Mouse (Mus musculus): Measurements from ENCODE around the gene Afmid.
A peak's percentile ranks its signal among the peaks of the same experiment; 100 is the strongest.
"Not testable (repeated sequence)": the region's sequence is repeated elsewhere in the genome, so short reads cannot be mapped to it uniquely, and the experiment has no call there.

The Afmid gene

GRCm38 (mm10) chr11:117794035-117794551 lies 31.6 kb upstream of the Afmid start:
- DNase-seq (ENCODE audit: low spot score in 2 of 2): no peak

DNA sequence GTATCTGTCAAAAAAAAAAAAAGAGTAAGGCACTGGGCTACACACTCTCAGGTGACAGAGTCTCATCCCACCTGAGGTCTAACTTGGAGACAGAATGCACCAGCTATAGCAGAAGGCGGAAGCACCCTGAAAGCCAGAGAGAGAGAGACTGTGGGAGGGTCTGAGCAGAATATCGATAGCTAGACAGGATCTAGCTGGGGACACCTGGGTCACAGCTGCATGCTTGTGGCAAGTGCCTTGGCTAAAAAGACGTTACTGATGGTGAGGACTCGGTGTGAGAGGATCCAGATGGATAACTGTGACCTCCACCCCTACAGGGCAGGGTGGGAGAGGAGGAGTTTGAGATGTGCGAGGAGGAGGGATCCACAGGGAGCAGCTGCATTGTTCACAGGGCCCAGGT lies 28.8 kb upstream of the Afmid start:
- no peak for DNase-seq (ENCODE audit: low spot score in 2 of 2)

GRCm38 (mm10) chr11:117797511-117798159 lies 28.1 kb upstream of the Afmid start, which contains the start of gene 6030468B19Rik:
TSS of gene 6030468B19Rik (plus strand) at chr11:117797660.
- DNase-seq (ENCODE audit: low spot score in 2 of 2): no peak

GRCm38 (mm10) chr11:117798160-117798541 lies 27.6 kb upstream of the Afmid start:
- no peak for DNase-seq (ENCODE audit: low spot score in 2 of 2)

DNA sequence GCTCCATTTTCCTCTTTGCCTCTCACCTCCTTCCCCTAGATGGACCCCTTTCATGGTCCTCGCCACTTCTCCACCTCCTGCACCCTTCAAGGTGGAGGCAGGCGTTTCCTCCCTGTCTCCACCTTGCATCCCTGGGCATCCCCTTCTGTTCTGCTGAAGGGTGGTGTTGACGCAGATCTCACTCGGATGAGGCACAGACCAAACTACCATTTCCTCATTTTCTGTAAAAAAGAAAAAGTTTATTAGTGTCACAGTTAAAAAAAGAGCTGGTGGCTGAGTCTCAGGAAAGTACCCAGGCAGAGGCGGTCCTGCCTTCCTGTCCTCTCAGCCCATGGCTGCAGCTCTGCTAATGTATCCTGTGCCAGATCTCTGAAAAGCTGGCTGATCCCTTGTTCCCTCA lies 26.6 kb upstream of the Afmid start:
- no peak for DNase-seq (ENCODE audit: low spot score in 2 of 2)

- DNase-seq (ENCODE audit: low spot score in 2 of 2): no peak
Observed at GRCm38 (mm10) chr11:117800038-117800437, 25.7 kb upstream of the Afmid start.

DNA sequence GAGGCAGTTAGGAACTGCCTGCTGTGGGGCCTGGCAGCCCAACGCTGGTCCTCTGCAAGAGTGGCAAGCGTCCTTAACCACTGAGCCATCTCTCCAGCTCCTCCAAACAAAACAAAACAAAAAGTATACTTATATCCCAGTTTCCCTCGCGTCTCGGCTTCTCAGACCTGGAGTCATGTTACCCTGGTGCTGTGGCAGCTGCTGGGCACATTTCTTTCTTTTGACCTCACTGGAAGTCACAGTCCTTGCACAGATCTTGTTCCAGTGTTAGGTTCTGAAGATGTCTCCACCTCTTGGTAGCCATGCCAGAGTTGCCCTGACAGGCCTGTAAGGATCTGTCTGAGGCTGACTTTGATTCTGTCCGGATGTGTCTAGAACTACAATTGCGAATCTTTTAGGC lies 24.1 kb upstream of the Afmid start:
- DNase-seq (ENCODE audit: low spot score in 2 of 2): no peak

DNA sequence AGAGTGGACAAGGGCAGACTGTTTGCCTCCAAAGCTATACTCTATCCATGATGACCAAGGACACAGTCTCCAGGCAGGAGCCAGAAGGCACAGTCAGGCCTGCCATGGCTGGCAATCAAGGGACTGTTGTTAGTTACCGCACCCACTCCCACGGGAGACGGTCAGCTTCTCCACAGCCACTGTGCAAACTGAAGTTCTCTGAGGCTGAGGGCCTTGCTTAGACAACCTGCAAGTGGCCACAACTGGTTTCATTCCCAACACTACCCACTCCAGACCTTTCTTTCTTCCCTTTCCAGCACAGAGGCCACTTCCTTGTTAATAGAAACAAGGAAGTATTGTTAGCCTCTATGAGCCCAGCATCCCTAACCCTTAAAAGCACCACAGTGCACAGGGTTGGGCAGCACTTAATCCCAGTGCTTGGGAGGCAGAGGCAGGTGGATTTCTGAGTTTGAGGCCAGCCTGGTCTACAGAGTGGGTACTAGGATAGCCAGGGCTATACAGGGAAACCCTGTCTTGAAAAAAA lies 22.5 kb upstream of the Afmid start:
- DNase-seq (ENCODE audit: low spot score in 2 of 2): no peak

GRCm38 (mm10) chr11:117806781-117807180 lies 18.9 kb upstream of the Afmid start:
- no peak for DNase-seq (ENCODE audit: low spot score in 2 of 2)

GRCm38 (mm10) chr11:117809407-117810311 lies 16.1 kb upstream of the Afmid start, which contains the start of the genes Gm20708 and Syngr2:
TSS of gene Gm20708 (plus strand) at chr11:117809668.
TSS of gene Syngr2 (plus strand) at chr11:117809668.
- DNase-seq (ENCODE audit: low spot score in 2 of 2): peak; percentile 67 to 78

GRCm38 (mm10) chr11:117810401-117811046 lies 15.2 kb upstream of the Afmid start:
- peak; percentile 83 to 87 for DNase-seq (ENCODE audit: low spot score in 2 of 2)

DNA sequence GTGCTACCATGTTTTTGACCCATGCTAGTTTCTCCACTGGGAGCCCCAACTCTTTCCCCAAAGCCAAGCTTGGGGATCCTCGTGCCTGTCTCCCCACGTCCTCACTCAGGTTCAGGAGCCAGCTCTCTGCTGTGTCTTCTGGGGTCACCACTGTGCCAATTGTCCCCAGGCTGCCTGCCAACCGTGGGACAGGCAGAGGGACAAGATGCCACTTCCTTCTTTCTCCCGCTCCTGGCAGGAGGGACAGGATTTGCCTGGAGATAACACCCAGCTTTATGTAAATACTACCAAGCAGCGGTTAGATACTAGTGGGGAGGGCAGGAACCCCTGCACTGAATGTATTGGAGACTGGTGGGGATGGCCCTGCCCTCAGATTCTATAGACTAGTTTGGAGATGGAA lies 11.9 kb upstream of the Afmid start:
- DNase-seq (ENCODE audit: low spot score in 2 of 2): no peak

GRCm38 (mm10) chr11:117814704-117815366 lies 10.9 kb upstream of the Afmid start:
- DNase-seq (ENCODE audit: low spot score in 2 of 2): no peak

DNA sequence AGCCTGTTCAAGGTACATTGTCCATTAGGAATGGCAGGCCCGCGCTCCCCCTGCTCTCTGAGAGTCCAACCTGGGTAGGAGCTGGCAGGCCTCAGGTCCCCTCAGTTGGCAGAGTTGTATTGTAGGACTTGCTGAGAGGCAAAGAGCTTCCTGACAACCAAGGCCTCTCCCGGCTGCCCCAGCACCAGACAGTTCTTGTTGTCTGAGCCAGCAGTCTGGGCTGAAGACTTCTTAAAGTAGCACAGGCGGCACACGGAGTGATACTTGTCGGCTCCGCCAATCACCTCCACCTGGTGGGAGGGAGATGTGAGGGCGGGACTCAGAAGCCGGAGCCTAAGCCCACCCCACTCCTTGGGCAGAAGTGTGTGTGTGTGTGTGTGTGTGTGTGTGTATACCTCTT lies 9.9 kb upstream of the Afmid start:
- not testable (repeated sequence) for DNase-seq (ENCODE audit: low spot score in 2 of 2)

- DNase-seq (ENCODE audit: low spot score in 2 of 2): no peak
Observed at GRCm38 (mm10) chr11:117816389-117816996, 9.2 kb upstream of the Afmid start.

GRCm38 (mm10) chr11:117819095-117819494 lies 6.6 kb upstream of the Afmid start:
- DNase-seq (ENCODE audit: low spot score in 2 of 2): peak; percentile 82

- no peak for DNase-seq (ENCODE audit: low spot score in 2 of 2)
Observed at GRCm38 (mm10) chr11:117820173-117820572, 5.6 kb upstream of the Afmid start.

DNA sequence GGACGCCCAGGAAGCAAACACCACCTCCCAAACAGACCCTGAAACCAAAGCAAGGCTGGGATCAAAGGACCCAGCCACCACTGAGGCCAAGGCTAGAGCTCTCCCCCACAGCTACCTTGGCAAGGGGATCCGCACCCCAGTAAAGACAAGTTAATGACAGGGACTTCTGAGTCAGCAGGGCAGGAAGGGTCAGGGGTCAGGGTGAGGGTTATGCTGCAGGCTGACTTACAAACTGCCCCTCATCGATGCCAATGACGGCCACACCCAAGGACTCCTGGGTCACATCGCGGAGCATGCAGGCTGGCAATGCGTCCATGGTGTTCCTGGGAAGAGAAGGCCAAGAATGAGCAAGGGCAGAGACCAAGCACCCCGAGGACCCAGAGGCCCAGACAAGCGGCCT lies 3.9 kb upstream of the Afmid start:
- no peak for DNase-seq (ENCODE audit: low spot score in 2 of 2)

DNA sequence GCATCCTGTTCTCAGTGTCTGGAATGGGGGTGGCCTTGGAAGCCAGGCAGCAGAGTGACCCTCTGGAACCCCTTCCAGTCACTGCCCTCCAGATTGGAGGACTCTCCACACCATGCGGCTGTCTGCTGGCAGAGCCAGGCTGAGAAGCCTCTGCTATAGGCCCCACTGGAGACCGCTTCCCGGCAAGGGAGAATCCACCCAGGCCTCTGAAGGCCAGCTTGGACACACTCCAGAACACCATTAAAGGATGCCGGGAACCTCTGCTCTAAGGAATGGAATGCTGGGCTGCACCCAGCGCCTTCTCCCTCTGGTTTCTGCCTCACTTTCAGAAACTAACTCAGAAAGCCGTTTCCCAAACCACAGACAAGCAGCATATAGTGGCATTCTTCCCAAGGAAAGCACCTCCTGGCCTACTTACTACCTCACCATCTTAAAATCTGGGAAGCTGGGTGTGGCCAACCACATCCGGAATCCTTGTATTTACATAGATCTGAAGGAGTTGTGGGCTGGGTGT lies 2.9 kb upstream of the Afmid start:
- peak in 1 of 2 experiments; percentile 41 for DNase-seq (ENCODE audit: low spot score in 2 of 2)

DNA sequence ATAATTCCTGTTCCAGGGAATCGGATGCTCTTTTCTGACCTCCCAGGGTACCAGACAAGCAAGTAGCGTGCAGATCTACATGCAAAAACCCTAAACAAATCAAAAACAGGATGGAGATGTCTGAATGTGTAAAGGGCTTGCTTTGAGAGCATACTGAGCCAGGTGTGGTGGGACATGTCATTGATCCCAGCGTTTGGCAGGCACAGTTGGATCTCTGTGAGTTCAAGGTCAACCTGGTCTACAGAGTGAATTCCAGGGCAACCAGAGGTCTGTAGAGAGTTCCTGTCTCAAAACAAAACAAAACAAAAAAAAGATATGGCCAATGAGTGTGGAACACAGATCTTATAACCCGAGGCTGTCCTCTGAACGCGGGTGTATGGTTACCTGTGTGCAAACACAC lies 2.3 kb upstream of the Afmid start:
- no peak for DNase-seq (ENCODE audit: low spot score in 2 of 2)
